Mouse (Mus musculus) G1E (cell line): ENCODE results near the gene Pigp. TPM values are rescaled to one million over a fixed set of nuclear protein-coding genes. Genes with fewer than 3 reads are reported as not detected.

Experiments used
- ATAC-seq: 2 replicates; pipeline ENCODE4 v1.8.0; 2016; ENCODE audit warnings: mild to moderate bottlenecking; ENCODE audit not compliant: insufficient number of reproducible peaks, poor library complexity, low FRiP score, severe bottlenecking; ENCODE audit errors: extremely low read depth
- DNase-seq: peaks from one replicate; pipeline ENCODE4 v3.0.0; 2012; ENCODE audit warnings: low spot score
- H3K27me3 ChIP-seq: 2 replicates; pipeline ENCODE4 v1.6.1; 2012; ENCODE audit warnings: mild to moderate bottlenecking, low read length, inconsistent platforms; ENCODE audit not compliant: insufficient read depth
- H3K36me3 ChIP-seq: replicated peaks from 2 replicates; pipeline ENCODE3; 2012; ENCODE audit warnings: mild to moderate bottlenecking, inconsistent platforms
- H3K4me1 ChIP-seq: 2 replicates; pipeline ENCODE4 v1.6.1; 2012; ENCODE audit warnings: low read depth, low read length, inconsistent platforms, mixed read lengths; ENCODE audit not compliant: insufficient read depth
- H3K4me3 ChIP-seq: 2 replicates; pipeline ENCODE4 v1.5.1; 2012; ENCODE audit warnings: low read depth, mild to moderate bottlenecking, inconsistent platforms, low read length, moderate library complexity, mixed read lengths
- H3K9me3 ChIP-seq: replicated peaks from 2 replicates; pipeline ENCODE4 v1.6.1; 2012; ENCODE audit warnings: inconsistent platforms
- CTCF ChIP-seq: IDR thresholded peaks from 2 replicates; pipeline ENCODE4 v1.5.1; 2012; ENCODE audit warnings: low read depth, low read length, inconsistent platforms, mixed read lengths
- GATA1 ChIP-seq: IDR thresholded peaks from 2 replicates; pipeline ENCODE4 v1.6.1; 2012; ENCODE audit warnings: borderline replicate concordance, low read length, inconsistent platforms, mixed read lengths
- GATA2 ChIP-seq: IDR thresholded peaks from 2 replicates; pipeline ENCODE4 v1.6.1; 2012; ENCODE audit warnings: low read depth, low read length, inconsistent platforms, borderline replicate concordance
- POLR2AphosphoS5 ChIP-seq: IDR thresholded peaks from 2 replicates; pipeline ENCODE4 v1.6.1; 2012; ENCODE audit warnings: low read depth, low read length, inconsistent platforms; ENCODE audit not compliant: insufficient replicate concordance
- TAL1 ChIP-seq: conservative IDR thresholded peaks from 2 replicates; pipeline ENCODE4 v1.6.1; 2012; ENCODE audit warnings: low read depth, low read length, inconsistent platforms, mixed read lengths
- polyA plus RNA-seq: library from polyadenylated mRNA; stranded (reverse); fragments of >175 nt; gene quantifications from 2 replicates; pipeline ENCODE4 v1.2.3, GENCODE M21; 2012
- total RNA-seq, 2 experiments: library from RNA; stranded (forward) in 1 of 2; stranded (reverse) in 1 of 2; fragments of 200-1000 nt in 1 of 2; fragments of >200 nt in 1 of 2; fragmentation: Nextera tagmentation in 1 of 2; gene quantifications; 2 replicates each; pipeline ENCODE4 v1.2.3; 2014 to 2017

The Pigp gene
- total and polyA plus RNA-seq, 3 experiments: 14.1 to 40.5 (median 30.6) TPM

GRCm38 (mm10) chr16:94326008-94326407, 45.6 kb downstream of the Pigp start:
- ATAC-seq: no peak
- H3K27me3 ChIP-seq: peaks cover 3% of the 10 kb centered on the region; the same call in 1 of the 2 replicates

GRCm38 (mm10) chr16:94323681-94324080, 48.0 kb downstream of the Pigp start:
- Histone ChIP-seq H3K27me3 (peaks cover 3% of the 10 kb centered on the region; the same call in 1 of the 2 replicates), H3K9me3 (peaks cover 9% of the 10 kb centered on the region), H3K4me1 (peaks cover 44% of the 10 kb centered on the region), H3K36me3 (no peaks in the 10 kb centered on the region), H3K4me3 (no peak overlapping the region)
- no peak for DNase-seq
- ATAC-seq: no peak
- TF ChIP-seq CTCF (no peak), TAL1 (no peak), POLR2AphosphoS5 (no peak), GATA2 (no peak), GATA1 (no peak)

More at GRCm38 (mm10) chr16:94326008-94326407, 45.6 kb downstream of the Pigp start:
- no peak overlapping the region for H3K4me3 ChIP-seq
- TF ChIP-seq GATA2 (no peak), GATA1 (no peak), CTCF (no peak), TAL1 (no peak; the same call in 1 of the 2 replicates), POLR2AphosphoS5 (no peak)
- H3K4me1 ChIP-seq: peaks cover 51% of the 10 kb centered on the region
- H3K9me3 ChIP-seq: peaks cover 9% of the 10 kb centered on the region
- no peaks in the 10 kb centered on the region for H3K36me3 ChIP-seq
- DNase-seq: no peak

DNA sequence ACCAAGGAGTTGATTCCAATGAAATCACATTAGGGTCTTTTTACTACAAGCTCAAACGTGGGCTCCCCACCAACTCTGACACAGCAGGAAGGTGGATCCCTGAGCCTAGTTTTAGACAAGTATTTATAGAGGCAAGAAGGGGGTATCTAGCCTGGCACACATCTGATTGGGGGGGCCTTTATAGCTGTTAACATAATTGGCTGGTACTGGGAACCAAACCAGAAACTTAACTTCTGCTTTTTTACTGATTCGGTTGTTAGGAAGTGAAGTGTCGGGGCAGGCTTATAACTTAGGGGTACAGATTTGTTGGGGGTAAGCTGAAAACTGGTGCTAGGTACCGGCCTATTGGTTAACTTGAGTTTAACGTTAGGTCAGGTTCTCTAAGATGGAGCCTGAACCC, 51.4 kb downstream of the Pigp start:
- H3K4me3 ChIP-seq: no peak overlapping the region
- H3K27me3 ChIP-seq: peaks cover 3% of the 10 kb centered on the region; the same call in 1 of the 2 replicates
- H3K4me1 ChIP-seq: peaks cover 24% of the 10 kb centered on the region
- H3K36me3 ChIP-seq: no peaks in the 10 kb centered on the region
- TF ChIP-seq POLR2AphosphoS5: no peak
- no peak for TF ChIP-seq CTCF
- TF ChIP-seq GATA1: no peak
- TF ChIP-seq TAL1: no peak
- no peak for TF ChIP-seq GATA2
- H3K9me3 ChIP-seq: no peaks in the 10 kb centered on the region
- ATAC-seq: no peak
- DNase-seq: no peak

- Histone ChIP-seq H3K4me1 (peaks cover 24% of the 10 kb centered on the region), H3K27me3 (peaks cover 3% of the 10 kb centered on the region; the same call in 1 of the 2 replicates), H3K36me3 (no peaks in the 10 kb centered on the region), H3K9me3 (no peaks in the 10 kb centered on the region), H3K4me3 (no peak overlapping the region)
- ATAC-seq (no peak), DNase-seq (no peak)
- TF ChIP-seq GATA1: no peak
Observed at GRCm38 (mm10) chr16:94317752-94318151, 53.9 kb downstream of the Pigp start.

GRCm38 (mm10) chr16:94315215-94315614, 56.4 kb downstream of the Pigp start:
- H3K9me3 ChIP-seq: no peaks in the 10 kb centered on the region
- no peak for ATAC-seq
- peaks cover 26% of the 10 kb centered on the region for H3K4me1 ChIP-seq
- no peaks in the 10 kb centered on the region for H3K36me3 ChIP-seq
- no peak overlapping the region for H3K4me3 ChIP-seq
- DNase-seq: no peak
- no peak for TF ChIP-seq CTCF
- TF ChIP-seq GATA2: no peak
- TF ChIP-seq TAL1: no peak
- no peak for TF ChIP-seq POLR2AphosphoS5
- no peak for TF ChIP-seq GATA1
- H3K27me3 ChIP-seq: no peaks in the 10 kb centered on the region

DNA sequence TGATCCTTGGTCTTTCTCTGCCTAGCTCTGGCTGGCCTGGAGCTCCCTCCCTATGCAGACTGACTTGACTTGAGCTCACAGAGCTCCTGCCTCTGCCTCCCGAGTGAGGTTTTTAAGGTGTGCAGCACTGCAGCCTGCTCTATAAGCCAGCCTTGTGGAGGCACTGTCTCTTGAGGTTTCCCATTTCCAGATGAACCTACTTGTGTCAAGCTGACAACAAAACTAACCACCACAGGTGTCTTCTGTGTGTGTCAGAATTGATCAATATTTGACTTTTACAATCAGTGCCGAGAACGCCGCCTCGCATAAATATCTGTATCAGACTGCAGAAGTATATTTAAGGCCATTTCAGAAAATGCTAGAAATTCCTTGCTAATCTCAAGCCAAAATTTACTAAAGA, 57.0 kb downstream of the Pigp start:
- H3K27me3 ChIP-seq: no peaks in the 10 kb centered on the region
- H3K9me3 ChIP-seq: no peaks in the 10 kb centered on the region
- no peaks in the 10 kb centered on the region for H3K36me3 ChIP-seq
- peaks cover 22% of the 10 kb centered on the region for H3K4me1 ChIP-seq
- DNase-seq (no peak), ATAC-seq (no peak)
- no peak overlapping the region for H3K4me3 ChIP-seq
- no peak for TF ChIP-seq GATA2
- TF ChIP-seq POLR2AphosphoS5: no peak
- TF ChIP-seq TAL1: no peak

DNA sequence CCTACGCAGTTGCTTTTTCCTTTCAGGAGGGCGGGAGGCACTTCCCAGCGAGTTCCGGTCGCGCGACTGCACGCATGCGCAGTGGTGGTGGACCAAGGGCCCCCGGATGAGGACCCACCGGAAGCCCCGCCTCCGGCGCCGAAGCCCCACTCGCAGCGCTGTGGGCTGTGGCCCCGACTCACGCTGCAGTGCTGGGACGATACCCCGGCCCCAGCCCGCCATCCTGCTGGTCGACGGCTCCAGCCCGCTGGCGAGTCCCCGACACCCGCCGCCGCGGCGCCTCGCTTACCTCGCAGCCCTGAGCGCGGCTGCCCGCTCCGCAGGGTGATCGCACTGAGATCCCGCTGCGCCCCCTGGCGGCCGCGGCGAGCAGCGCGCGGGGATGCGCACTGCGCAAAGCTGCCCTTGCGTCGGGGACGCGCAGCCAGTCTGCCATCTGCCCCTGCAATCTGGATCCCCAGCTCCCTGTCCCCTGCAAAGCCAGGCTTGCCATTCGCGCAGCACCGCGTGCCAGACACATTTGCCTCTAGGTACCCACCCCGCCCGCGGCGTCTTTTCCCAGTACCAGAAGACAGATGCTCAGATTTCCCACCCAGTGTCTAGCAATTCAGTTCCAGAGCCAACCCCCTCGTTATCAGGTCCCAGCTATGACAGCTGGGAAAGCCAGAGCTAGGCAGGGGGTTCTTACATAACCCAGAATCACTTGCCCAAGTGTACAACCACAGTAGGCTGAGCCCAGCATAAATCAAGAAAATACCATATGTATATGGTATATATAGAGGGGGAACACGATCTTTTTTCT, 58.2 kb downstream of the Pigp start, which contains the start of gene Hlcs:
Gene Hlcs, minus strand, starts transcription at position 343 of the 802 bp plus-strand sequence.
- Histone ChIP-seq H3K9me3 (no peaks in the 10 kb centered on the region), H3K27me3 (no peaks in the 10 kb centered on the region), H3K4me1 (peaks cover 18% of the 10 kb centered on the region), H3K36me3 (no peaks in the 10 kb centered on the region), H3K4me3 (peak within 1 kb of the TSS; percentile 88)
- peak; percentile 98 for DNase-seq
- ATAC-seq: peak; percentile 47
- no peak for TF ChIP-seq POLR2AphosphoS5
- TF ChIP-seq CTCF: peak; percentile 96
